Mouse (Mus musculus): Measurements from ENCODE around the gene Rec8. TPM values are rescaled to one million over a fixed set of nuclear protein-coding genes. Genes with fewer than 3 reads are reported as not detected.

The Rec8 gene
- polyA plus RNA-seq, 1 experiment from 2014 or later: 15.1 TPM

DNA sequence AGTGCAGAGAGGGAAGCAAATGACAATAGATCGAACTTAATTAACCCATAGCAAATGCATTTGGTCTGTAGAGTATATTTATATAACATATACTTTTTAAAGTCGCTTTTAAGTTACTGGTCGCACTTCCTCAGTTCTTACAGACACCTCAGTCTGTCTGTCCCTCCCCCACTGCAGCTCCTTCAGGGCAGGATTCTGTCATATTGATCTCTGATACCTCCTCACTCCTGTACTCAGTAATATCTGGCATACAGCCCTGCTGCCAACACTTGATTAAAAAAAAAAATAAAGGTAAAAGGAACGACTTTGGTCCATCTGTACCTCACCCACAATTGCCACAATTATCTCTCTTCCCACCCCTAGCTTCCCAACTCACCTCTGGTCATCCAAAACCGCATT is 33.5 kb upstream of the Rec8 start:
- peak overlapping the region; percentile 77 for H3K9ac ChIP-seq
- 39% methylated on average over 5 of the region's 5 CpGs for WGBS
- no peak for ATAC-seq (ENCODE audit: low FRiP score)
- no peaks in the 10 kb centered on the region for H3K9me3 ChIP-seq
- peaks cover 21% of the 10 kb centered on the region for H3K4me1 ChIP-seq (replicated peaks)
- H3K27ac ChIP-seq: no peak overlapping the region
- peaks cover 39% of the 10 kb centered on the region for H3K36me3 ChIP-seq
- 0 out of 2 replicates have a peak, but pooled peaks cover 8% of the 10 kb centered on the region for H3K27me3 ChIP-seq
- H3K4me2 ChIP-seq: peak overlapping the region; percentile 71
- peak overlapping the region; percentile 47 for H3K4me3 ChIP-seq

DNA sequence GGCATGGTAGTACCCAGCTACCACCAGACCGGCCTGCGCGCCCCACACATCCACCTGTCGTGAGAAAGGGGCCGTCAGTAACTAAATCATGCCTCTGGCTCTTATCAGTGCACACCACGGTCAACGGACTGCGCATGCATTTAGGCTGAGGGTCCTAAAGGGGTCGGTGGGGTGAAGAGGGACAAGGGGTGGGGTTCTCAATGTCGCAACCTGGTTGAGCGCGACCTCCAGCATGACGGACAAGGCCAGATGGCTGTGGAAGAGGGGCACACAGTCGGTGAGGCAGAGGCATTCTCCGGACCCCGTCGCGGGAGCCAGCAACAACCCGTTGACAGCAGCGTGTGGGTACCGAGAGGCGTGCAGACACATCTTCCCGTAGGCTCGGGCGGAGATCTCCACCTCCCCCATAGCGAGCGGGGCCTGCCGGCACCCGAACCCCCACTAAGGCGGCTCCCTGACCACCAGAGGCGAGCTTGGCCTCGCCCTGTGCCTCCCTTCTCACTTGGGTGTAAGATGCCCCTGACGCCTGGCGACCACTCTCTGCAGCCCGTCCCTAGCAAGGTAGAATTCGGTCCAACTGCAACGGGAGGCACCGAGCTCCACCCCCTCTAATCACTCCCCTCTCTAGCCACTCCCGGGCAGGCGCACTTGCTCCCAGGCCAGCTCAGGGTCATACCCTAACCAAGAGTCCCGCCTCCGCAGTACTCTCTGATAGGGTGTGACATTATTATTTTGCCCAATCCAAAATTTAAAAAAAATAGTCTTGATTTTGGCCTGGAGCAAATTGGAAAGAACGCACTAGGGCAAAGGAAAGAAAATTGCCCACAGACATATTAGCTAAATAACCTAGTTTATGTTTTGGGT is 32.9 kb upstream of the Rec8 start, which contains the start of gene Emc9:
Gene Emc9, minus strand, starts transcription at position 601 of the 864 bp plus-strand sequence.
- ATAC-seq (ENCODE audit: low FRiP score): peak; percentile 65
- 3% methylated on average over 42 of the region's 43 CpGs for WGBS
- H3K9ac ChIP-seq: peak within 1 kb of the TSS; percentile 77

DNA sequence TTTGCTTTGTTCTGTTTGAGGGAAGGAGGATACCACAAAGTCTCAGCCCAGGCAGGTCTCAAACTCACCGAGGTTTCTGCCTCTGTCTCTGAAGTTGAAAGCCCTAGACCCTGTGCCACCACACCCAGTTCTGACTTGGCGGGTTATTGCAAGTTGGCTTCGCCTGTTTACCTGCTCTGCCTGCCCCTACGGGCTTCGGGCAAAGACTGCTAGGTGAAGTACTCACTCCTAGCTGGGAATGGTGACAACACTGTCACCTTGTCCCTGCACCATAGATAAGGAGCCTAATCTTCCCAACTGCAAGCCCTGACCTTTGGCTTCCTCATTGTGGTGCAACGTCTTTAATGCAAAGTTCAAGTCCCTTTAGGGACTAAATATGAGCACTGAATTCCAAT is 32.3 kb upstream of the Rec8 start:
- H3K4me2 ChIP-seq: peak overlapping the region; percentile 71; the same call in 1 of the 2 replicates
- no peak overlapping the region for H3K27ac ChIP-seq
- no peaks in the 10 kb centered on the region for H3K9me3 ChIP-seq

More for the DNA sequence above, 32.9 kb upstream of the Rec8 start, which contains the start of gene Emc9:
- H3K4me2 ChIP-seq: peak within 1 kb of the TSS; percentile 71
- H3K27me3 ChIP-seq: 0 out of 2 replicates have a peak, but pooled peaks cover 8% of the 10 kb centered on the region
- H3K27ac ChIP-seq: peak within 1 kb of the TSS; percentile 44
- H3K4me1 ChIP-seq (replicated peaks): peaks cover 21% of the 10 kb centered on the region
- H3K4me3 ChIP-seq: peak within 1 kb of the TSS; percentile 47
- H3K36me3 ChIP-seq: peaks cover 38% of the 10 kb centered on the region
- H3K9me3 ChIP-seq: no peaks in the 10 kb centered on the region

GRCm38 (mm10) chr14:55586149-55586548 is 31.7 kb upstream of the Rec8 start:
- WGBS: 95% methylated on average over 2 of the region's 2 CpGs
- peaks cover 26% of the 10 kb centered on the region for H3K4me1 ChIP-seq (replicated peaks)

More for the DNA sequence above, 32.3 kb upstream of the Rec8 start:
- no peak for ATAC-seq (ENCODE audit: low FRiP score)
- Histone ChIP-seq H3K4me3 (peak overlapping the region; percentile 47; the same call in 1 of the 2 replicates), H3K27me3 (0 out of 2 replicates have a peak, but pooled peaks cover 8% of the 10 kb centered on the region), H3K9ac (no peak overlapping the region), H3K4me1 (replicated peaks) (peaks cover 26% of the 10 kb centered on the region), H3K36me3 (peaks cover 32% of the 10 kb centered on the region)
- WGBS: 70% methylated on average over 6 of the region's 6 CpGs

GRCm38 (mm10) chr14:55589271-55589670 is 28.6 kb upstream of the Rec8 start:
- peak overlapping the region; percentile 94; the same call in 1 of the 2 replicates for H3K9ac ChIP-seq
- ATAC-seq (ENCODE audit: low FRiP score): no peak
- H3K4me3 ChIP-seq: no peak overlapping the region
- H3K9me3 ChIP-seq: no peaks in the 10 kb centered on the region
- H3K27me3 ChIP-seq: 0 out of 2 replicates have a peak, but pooled peaks cover 6% of the 10 kb centered on the region
- no peak overlapping the region for H3K4me2 ChIP-seq
- no peak overlapping the region for H3K27ac ChIP-seq
- WGBS: 93% methylated on average over 5 of the region's 5 CpGs
- peaks cover 47% of the 10 kb centered on the region for H3K4me1 ChIP-seq (replicated peaks)
- peaks cover 22% of the 10 kb centered on the region for H3K36me3 ChIP-seq

More at GRCm38 (mm10) chr14:55586149-55586548, 31.7 kb upstream of the Rec8 start:
- Histone ChIP-seq H3K9me3 (no peaks in the 10 kb centered on the region), H3K9ac (no peak overlapping the region), H3K27me3 (0 out of 2 replicates have a peak, but pooled peaks cover 8% of the 10 kb centered on the region), H3K4me3 (no peak overlapping the region), H3K4me2 (no peak overlapping the region), H3K27ac (no peak overlapping the region), H3K36me3 (peaks cover 26% of the 10 kb centered on the region)
- ATAC-seq (ENCODE audit: low FRiP score): no peak

- H3K9me3 ChIP-seq: no peaks in the 10 kb centered on the region
- peak overlapping the region; percentile 87 for H3K4me2 ChIP-seq
- no peak for ATAC-seq (ENCODE audit: low FRiP score)
- peak overlapping the region; percentile 96 for H3K4me3 ChIP-seq
- 0 out of 2 replicates have a peak, but pooled peaks cover 5% of the 10 kb centered on the region for H3K27me3 ChIP-seq
- peaks cover 28% of the 10 kb centered on the region for H3K36me3 ChIP-seq
- peak overlapping the region; percentile 94 for H3K9ac ChIP-seq
- 89% methylated on average over 11 of the region's 11 CpGs for WGBS
- H3K27ac ChIP-seq: peak overlapping the region; percentile 94; the same call in 1 of the 2 replicates
- peaks cover 41% of the 10 kb centered on the region for H3K4me1 ChIP-seq (replicated peaks)
These were observed 27.9 kb upstream of the Rec8 start for GRCm38 (mm10) chr14:55589771-55590448.

- 0% methylated on average over 22 of the region's 22 CpGs for WGBS
- H3K4me3 ChIP-seq: peak within 1 kb of the TSS; percentile 96
- 0 out of 2 replicates have a peak, but pooled peaks cover under 1% of the 10 kb centered on the region for H3K27me3 ChIP-seq
These were observed 27.0 kb upstream of the Rec8 start, which contains the start of gene Psme2 for GRCm38 (mm10) chr14:55590748-55591330. TSS of gene Psme2 (minus strand) at chr14:55591113.

GRCm38 (mm10) chr14:55591331-55591891 is 26.4 kb upstream of the Rec8 start, which contains the start of gene Rnf31:
TSS of gene Rnf31 (plus strand) at chr14:55591708.
- peak; percentile 92 for ATAC-seq (ENCODE audit: low FRiP score)
- peak within 1 kb of the TSS; percentile 96 for H3K4me3 ChIP-seq
- WGBS: under 1% methylated on average over 33 of the region's 33 CpGs

More at GRCm38 (mm10) chr14:55590748-55591330, 27.0 kb upstream of the Rec8 start, which contains the start of gene Psme2:
- peak; percentile 97 for ATAC-seq (ENCODE audit: low FRiP score)
- Histone ChIP-seq H3K36me3 (peaks cover 37% of the 10 kb centered on the region), H3K9me3 (no peaks in the 10 kb centered on the region), H3K4me1 (replicated peaks) (peaks cover 41% of the 10 kb centered on the region), H3K4me2 (peak within 1 kb of the TSS; percentile 87), H3K9ac (peak within 1 kb of the TSS; percentile 94), H3K27ac (peak within 1 kb of the TSS; percentile 94)

DNA sequence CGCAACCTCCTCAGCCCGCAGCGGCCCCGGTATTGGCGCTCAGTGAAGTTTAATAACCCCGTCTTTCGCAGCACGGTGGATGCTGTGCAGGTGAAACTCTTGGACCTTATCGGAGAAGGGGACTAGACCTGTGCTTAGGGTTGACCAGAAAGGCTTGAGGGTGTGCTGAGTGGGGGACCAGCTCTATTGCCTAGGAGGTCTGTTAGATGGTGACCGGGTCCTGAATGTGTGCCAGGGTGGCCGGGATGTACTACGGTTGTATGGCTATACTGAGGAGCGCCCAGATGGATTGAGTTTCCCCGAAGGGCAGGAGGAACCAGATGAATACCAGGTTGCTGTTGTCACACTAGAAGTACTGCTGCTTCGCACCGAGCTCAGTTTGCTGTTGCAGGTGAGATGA is 25.6 kb upstream of the Rec8 start:
- no peak for ATAC-seq (ENCODE audit: low FRiP score)
- peak overlapping the region; percentile 96 for H3K4me3 ChIP-seq
- peak overlapping the region; percentile 94 for H3K27ac ChIP-seq
- peaks cover 45% of the 10 kb centered on the region for H3K36me3 ChIP-seq
- H3K9me3 ChIP-seq: no peaks in the 10 kb centered on the region
- peaks cover 42% of the 10 kb centered on the region for H3K4me1 ChIP-seq (replicated peaks)
- peak overlapping the region; percentile 94 for H3K9ac ChIP-seq
- H3K27me3 ChIP-seq: no peaks in the 10 kb centered on the region
- peak overlapping the region; percentile 87 for H3K4me2 ChIP-seq
- 8% methylated on average over 16 of the region's 16 CpGs for WGBS

More at GRCm38 (mm10) chr14:55591331-55591891, 26.4 kb upstream of the Rec8 start, which contains the start of gene Rnf31:
- Histone ChIP-seq H3K36me3 (peaks cover 43% of the 10 kb centered on the region), H3K9me3 (no peaks in the 10 kb centered on the region), H3K4me2 (peak within 1 kb of the TSS; percentile 87), H3K9ac (peak within 1 kb of the TSS; percentile 94), H3K4me1 (replicated peaks) (peaks cover 42% of the 10 kb centered on the region), H3K27me3 (no peaks in the 10 kb centered on the region), H3K27ac (peak within 1 kb of the TSS; percentile 94)

- whole genome bisulfite sequencing: 72% methylated on average over 13 of the region's 13 CpGs
- H3K4me1 ChIP-seq (replicated peaks): peaks cover 26% of the 10 kb centered on the region
- H3K27ac ChIP-seq: no peak overlapping the region
- H3K9me3 ChIP-seq: no peaks in the 10 kb centered on the region
- H3K36me3 ChIP-seq: peaks cover 69% of the 10 kb centered on the region
- no peaks in the 10 kb centered on the region for H3K27me3 ChIP-seq
- no peak overlapping the region for H3K9ac ChIP-seq
- H3K4me2 ChIP-seq: no peak overlapping the region
- no peak overlapping the region for H3K4me3 ChIP-seq
- no peak for ATAC-seq (ENCODE audit: low FRiP score)
These were observed 21.7 kb upstream of the Rec8 start for GRCm38 (mm10) chr14:55596036-55596690.

All from hindbrain, embryonic 13.5 days (tissue).